Mouse (Mus musculus) layer of hippocampus, adult 9-10 months (tissue): ENCODE data around the gene Chtop.

Experiments used
- DNase-seq: peaks from one replicate; pipeline ENCODE4 v3.0.0; 2022; ENCODE audit warnings: low spot score

Chtop gene

GRCm38 (mm10) chr3:90465081-90465685 lies 44.1 kb downstream of the Chtop start:
- no peak for DNase-seq

DNA sequence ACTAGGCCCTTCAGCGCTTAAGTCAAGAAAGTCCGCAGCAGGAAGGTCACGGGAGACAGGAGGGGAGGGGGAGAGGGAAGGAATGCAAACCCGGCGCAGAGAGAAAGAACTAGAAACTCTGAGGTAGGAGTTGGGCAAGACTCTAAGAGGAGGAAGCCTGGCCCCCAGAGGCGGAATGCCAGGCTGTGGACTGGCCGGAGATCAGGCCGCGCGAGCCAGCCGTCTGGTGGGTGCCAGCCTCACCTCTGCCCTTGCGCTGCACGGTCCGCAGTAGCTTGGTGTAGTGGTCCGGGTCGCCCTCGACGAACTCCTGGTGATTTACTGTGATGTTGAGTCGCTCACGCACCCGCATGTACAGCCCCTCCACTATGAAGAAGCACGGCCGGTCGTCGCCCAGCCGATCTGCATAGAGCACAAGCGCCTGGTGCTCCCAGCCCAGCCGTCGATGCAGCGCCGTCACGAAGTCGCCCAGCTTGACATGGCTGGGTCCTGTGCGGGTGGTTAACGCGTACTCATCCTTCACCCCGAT lies 44.7 kb downstream of the Chtop start:
- no peak for DNase-seq

- DNase-seq: no peak
Observed at GRCm38 (mm10) chr3:90462579-90462978, 46.7 kb downstream of the Chtop start.

- DNase-seq: no peak
Observed at GRCm38 (mm10) chr3:90461935-90462334, 47.4 kb downstream of the Chtop start.

DNA sequence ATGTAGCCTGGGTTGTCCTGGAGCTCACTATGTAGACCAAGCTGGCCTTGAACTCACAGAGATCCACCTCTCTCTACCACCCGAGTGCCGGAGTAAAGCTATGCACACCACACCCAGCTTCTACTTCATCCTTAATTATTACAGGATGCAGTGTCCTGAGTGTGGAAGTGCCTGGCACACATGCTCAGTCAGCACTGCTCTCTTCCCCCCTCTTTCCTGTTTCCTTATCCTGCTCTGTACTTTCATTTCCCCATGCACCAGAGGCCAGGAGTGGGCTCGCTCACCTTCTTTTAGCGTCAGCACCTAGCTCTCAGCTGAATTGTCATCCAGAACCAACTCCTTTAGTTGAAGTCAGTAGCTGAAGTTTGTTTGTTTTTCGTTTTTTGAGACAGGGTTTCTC lies 49.0 kb downstream of the Chtop start:
- no peak for DNase-seq

GRCm38 (mm10) chr3:90459727-90460126 lies 49.6 kb downstream of the Chtop start:
- DNase-seq: no peak

DNA sequence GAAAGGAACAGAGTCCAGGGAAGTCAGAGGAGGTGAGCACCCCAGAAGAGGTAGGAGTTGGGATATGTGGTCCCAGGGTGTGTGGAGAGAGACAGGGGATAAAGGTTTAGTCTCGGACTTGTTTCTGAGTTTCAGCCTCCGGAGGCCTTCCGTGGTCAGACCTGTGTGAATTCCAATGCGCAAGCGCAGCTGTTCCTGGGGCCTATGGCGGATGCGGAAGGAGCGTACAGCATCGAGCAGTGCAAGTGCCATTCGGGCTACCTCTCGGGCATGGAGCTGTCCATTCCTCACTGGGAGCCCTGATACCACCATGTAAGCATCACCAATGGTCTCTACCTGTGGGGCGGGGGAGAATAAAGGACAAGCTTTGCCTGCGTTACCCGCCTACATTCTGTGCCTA lies 54.4 kb downstream of the Chtop start:
- DNase-seq: no peak

DNA sequence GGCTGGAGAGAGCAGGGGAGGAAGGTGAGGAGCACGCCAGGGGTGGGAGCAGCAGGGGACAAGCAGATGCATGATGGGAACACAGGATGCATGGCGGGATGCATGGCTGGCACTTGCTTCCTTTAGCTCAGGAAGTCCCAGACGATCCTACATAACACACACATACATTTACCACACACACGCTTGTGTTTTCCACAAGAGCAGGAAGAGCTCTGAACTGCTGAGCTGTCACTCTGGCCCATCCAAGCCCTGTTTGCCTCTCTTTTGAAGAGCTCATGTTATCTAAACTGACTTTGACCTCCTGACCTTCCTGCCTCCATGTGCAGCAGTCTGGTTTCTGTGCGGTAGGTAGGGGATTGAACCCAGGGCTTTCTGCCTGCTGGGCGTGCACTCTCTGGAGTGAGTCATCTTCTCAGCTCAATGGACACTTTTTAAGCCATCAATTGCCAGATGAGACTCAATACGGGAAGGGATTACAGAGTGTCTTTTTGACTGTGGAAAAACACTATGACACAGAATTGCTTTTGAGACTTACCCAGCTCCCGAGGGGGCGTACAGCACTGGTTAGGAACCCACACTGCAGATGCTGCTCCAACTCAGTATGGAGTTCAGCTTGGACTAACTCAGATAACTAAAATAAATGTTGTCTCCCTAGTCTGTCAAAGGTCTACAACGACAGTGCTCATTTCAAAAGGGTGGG lies 57.8 kb downstream of the Chtop start:
- DNase-seq: no peak

DNA sequence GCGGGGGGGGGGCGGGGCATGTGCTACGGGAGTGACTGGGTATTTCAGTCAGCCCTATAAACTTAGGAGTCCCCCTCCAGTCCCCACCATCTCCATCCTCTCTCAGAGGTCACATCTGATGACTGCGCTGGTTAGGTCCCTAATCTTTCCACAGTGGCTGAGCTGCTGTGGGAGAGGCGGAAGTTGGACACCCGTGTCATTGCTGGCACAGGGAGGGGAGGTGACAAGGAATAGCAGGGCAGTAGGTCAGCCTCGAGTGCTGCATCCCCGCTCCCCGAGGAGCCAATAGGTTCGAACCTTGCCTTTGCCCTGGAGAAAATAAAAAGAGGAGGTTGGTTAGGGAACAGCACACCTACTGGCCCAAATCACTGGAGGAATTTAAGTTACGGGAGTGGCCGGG lies 58.4 kb downstream of the Chtop start:
- no peak for DNase-seq
